Mouse (Mus musculus) megakaryocyte-erythroid progenitor cell, adult 5-6 weeks (primary cell): ENCODE data around the gene Kank1. TPM values are rescaled to one million over a fixed set of nuclear protein-coding genes. Genes with fewer than 3 reads are reported as not detected.

ENCODE experiments used
- ATAC-seq: replicated peaks from 2 replicates; pipeline ENCODE4 v1.8.0; 2016; ENCODE audit warnings: mild to moderate bottlenecking, inconsistent platforms; ENCODE audit not compliant: severe bottlenecking, poor library complexity, low FRiP score, low TSS enrichment
- total RNA-seq, 2 experiments: library from RNA; stranded (forward) in 1 of 2; stranded (reverse) in 1 of 2; fragments of 200-1000, 215-1000 nt in 1 of 2; fragments of >200 nt in 1 of 2; fragmentation: Nextera tagmentation in 1 of 2; gene quantifications; 2 replicates each; pipeline ENCODE4 v1.2.3; 2014 to 2017

The Kank1 gene
- total RNA-seq, 2 experiments from 2014 or later = not detected

DNA sequence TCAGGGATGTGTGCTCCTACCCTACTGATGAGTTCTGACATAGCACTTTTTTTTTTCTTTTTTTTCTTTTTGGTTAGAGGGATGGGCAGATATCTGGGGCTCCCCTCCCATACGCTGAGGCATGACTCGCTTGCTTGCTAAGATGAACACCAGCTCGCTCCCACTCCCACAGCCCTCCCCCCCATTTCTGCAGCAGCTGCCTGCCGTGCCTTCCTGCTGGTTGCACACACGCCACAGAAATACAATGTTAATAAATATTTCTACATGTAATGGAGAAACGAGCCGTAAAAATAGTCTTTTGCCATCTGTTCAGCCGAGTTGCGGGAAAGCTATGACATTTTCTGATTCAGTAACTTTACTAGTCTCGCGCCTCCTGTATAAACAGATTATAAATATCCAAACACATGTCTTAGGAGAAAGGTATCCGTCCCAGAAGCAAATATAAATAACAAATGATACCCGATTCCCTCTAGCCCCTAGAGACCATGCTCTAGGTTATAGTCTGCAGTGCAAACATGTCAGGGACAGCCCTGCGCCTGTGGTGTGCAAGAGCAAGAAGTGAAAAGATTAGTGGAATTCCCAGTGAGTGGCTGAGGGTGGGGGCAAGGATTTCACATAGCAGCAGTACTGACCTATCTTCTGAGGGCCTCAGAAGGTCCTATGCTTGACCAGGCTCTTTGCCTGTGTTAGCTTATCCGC lies 114.6 kb downstream of the Kank1 start:
- no peak for ATAC-seq

DNA sequence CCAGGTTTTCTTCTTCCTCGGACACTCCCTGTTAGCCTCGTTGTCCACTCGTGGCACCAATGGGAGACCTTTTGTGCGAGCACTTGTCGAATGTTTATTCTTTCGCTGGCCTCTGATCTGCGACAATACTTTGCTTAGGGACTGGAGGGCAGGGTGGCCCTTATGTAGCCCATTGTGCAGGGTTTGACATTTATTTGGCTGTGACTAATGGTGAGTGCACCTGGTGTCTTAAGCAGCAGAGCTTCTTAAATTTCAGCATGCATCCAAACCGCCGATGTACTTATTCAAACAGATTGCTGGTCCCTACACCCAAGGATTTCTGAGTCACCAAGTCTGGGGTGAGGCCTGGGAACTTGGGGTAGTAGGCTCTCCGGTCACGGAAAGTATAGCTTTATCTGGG lies 120.3 kb downstream of the Kank1 start:
- no peak for ATAC-seq

DNA sequence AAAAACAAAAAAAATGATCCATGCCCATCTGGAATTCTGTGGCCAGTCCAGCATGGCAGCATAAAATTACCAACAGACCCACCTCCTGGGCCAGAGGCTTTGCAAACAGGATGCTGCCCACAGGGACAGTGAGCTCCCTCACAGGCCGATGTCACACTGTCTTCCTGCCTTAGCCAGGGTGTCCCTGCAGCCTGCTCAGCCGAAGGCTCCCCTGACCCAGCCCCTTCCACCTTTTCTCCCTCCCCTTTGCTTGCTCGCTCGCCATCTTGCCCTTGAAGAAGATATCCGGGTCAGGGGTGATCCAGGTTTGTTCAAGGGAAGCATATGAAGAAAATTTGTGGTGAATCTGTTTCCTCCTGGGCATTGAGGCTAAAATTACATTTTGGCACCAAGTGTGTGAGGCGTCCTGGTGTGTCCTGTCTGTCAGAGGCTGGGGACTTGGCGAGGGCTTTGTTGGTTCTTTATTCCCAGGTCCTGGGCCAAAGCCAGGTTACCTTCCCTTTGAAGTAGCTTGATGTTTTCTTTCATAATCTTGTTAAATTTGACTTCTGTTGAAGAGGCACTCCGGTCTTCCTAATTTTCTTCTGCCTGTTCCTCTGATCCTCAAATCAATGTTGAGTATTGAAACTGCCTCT lies 121.8 kb downstream of the Kank1 start:
- ATAC-seq = no peak

DNA sequence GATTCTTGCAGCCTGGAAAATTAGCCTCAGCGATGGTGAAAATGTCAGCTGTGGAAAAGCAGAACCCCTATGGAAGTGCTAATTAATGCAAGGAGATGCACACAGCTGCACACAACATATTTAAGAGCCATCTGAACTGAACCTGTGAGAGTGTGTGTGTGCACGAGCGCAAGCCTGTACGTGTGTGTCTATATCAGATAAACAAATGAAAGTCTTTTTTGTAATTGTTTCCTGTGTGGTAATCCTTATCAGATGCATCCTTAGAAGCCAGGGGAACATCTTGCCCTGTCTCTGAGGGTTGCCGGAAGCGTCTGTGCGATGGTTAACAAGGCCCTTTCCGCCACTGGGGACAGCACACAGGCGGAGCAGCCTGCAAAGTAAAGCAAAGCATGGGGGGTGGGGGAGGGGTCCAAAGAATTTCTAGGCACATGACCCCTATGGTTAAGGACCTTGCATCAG lies 123.8 kb downstream of the Kank1 start:
- ATAC-seq = 0 out of 2 replicates have a peak, but pooled peaks have one; percentile 37

DNA sequence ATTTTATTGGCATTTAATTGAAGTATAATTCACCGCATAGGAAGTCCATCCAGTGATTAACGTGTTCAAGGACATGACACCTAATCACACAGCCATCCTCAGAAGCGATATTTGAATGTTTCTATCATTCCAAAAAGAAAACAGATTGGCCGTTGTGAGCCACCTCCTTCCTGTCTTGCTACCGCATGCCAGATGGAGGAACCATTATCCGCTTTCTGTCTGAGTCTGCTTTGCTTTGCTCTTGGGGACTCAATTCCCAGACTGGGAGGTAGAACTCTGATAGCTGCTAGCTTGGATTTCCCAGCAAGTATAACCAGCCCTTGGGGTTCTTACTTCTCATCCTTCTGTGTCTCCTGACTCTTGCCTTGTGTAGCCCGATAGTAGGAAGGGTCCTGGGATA lies 125.2 kb downstream of the Kank1 start:
- ATAC-seq = no peak

DNA sequence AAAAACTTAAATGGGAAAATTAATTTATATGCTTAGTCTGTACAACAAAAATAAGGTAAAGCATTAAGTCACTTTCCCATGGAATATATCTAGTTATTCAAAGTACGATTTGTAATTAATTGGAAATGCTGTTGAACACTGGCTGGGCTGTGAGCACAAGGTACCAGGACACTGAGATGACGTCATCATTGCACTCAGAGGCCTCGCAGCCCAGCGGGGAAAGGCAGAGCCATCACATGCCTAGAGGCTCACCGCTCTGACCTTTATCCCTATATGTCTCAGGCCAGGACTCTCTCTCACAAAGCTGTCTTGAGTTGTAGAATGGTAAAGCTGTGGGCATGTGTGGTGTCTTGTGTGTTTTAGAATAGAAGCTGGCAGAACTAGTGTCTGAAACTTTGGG lies 128.9 kb downstream of the Kank1 start:
- ATAC-seq = no peak

DNA sequence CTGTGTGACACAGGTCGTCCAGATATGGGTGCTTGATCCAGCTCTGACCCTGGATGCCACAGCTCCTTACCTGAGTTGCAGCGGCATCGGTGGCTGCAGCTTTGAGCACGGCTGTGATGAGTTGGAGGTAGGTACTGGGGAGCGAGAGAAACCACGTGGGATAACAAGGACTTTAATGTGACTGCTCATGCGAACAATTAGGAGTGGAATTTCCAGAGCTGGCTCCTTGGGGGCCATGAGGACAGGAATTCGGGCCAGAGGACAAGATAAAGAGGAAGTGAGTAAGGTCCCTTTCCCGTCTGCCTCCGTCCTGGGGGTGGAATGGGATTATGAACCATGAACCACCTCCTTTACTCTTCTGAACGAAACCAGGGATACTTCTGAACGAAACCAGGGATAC lies 129.8 kb downstream of the Kank1 start:
- no peak for ATAC-seq

DNA sequence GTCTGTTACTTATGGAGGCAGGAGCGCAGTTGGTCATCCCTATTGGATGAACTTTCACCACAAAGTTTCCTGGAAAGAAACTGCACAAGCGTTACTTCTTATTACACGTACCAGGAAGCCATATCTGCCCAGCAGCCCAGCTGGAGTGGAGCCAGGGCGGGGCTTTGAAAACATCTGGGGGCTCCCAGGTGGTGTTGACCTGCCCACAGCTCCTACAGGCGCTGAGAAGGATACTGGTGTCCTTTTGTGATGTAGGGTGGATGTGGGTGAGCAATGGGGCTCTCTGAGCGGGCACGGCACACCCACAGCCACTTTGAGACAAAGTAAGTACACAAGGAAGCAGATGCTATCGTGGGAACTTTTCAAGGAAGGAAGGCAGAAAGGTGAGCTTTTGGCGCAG lies 133.7 kb downstream of the Kank1 start:
- ATAC-seq = no peak

DNA sequence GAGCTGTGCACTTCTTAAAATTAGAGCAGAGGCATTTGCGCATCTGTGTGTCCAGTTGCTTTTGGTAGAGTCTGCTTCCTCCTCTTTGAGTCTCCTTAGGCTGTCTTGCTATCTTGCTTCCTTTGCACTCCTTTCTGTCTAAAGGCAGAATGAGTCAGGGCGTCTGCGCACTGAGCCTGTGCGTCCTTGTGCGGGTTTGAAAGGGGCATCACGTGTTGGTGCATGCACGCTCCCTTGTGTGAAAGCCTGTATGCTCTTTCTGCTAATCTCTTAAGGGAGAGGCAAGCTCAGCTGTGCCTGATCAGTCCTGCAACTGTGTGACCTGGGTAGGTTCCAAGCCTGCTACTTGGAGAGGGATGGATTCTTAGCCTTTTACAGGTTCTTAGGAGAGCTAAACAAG lies 136.0 kb downstream of the Kank1 start:
- ATAC-seq = no peak

DNA sequence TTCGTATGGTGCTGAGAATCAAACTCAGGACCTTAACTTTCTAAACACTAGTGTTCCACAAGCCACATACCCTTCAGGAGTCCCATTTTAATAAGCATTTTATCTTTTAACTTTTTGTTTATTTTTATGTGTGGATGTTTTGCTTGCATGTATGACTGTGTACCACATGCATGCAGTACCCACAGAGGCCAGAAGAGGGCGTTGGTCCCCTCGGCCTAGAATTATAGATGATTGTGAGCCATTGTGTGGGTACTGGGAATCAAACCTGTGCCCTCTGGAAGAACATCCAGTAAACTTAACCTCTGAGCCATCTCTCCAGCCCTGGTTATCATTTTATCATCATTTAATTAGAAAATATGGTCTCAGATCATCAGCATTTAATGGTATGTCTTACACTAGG lies 136.8 kb downstream of the Kank1 start:
- ATAC-seq = no peak

DNA sequence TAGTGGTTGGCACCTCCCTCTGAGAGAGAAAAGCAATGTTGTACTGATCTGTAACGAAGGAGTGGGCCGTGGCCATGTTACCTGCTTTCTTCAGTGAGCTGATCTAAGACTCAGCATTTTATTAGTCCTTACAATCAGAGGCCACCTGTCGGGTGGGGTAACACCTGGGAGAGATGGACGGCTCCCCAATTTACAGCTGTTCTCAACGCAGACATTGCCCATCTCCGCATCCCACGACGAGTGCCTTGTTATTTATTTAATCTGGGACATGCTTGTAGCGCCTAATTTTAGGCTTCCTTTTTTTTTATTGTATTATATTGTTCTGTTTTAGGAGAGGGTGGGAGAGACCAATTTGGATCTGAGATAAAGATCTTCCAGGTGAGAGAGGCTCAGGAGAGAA lies 137.4 kb downstream of the Kank1 start:
- ATAC-seq = no peak

DNA sequence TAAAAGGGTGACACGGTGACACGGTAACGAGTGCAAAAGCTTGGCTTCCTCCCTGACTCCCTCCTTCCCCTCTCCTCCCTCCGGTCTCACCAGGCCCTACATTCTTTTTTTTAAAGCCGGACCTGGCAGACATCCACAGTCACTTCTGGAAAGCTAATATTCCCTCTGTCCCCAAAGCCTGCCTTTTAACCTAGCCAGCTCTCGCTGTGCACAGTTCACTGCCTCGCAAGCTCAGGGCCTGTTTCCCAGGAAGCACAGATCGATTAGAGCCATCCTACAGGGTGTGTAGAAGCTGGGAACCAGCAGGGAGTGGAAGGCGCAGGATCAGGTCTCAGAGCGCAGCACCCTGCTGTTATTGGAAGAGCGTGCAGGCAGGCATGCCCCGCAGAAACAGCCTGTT lies 138.2 kb downstream of the Kank1 start:
- no peak for ATAC-seq

DNA sequence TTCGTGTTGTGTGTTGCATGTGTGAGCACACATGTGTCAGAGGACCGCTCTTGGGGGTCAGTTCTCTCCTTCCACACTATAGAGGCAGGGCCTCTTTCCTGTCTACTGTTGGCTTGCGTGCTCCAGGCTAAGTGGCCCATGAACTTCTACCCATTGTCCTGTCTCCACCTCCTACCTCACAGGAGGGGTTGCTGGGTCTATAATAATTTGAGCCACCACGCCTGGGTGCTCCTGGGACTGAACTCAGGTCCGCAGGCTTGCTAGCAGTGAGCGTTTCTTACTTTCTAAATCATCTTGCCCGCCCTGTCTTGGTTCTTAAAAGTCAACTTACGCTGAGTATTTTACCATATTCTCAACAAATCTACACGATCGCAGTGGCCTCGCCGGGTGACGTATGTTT lies 140.1 kb downstream of the Kank1 start:
- no peak for ATAC-seq

DNA sequence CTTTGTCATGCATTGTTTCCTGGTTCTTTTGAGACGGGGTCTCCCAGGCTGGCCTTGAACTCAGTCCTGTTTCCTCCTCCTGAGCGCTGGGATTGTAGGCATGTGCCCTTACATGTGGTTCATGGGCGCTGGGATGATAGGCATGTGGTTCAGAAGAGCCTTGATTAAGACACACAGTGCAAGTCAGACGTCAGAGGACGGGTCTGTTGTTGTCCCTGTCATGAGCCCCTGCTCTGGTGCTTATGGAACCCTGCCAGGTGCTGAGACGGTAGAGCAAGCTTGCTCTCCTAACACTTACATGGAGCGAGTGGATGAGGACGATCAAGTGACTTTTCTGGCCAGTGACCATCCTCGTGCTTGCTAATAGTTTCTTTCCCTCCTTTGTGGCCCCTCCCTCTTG lies 143.9 kb downstream of the Kank1 start:
- no peak for ATAC-seq

DNA sequence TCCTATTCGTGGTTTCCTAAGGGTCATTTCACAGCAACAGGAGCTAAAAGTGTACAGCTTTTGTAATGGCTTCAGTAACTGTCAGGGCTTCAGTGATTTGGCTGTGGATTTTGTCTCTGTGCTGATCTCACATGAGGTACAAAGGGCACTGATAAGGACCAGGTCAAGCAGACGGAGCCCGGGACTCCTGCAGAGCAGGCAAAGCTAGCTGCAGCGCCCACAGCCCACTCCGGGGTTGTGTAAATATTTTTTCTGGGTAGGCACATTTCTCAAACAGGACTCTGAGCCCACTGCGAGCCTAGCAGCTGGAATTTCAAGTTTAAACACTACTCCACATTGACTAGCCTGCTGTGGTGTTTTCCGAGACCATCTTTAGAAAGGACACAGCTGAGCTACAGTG lies 145.2 kb downstream of the Kank1 start:
- ATAC-seq = no peak

DNA sequence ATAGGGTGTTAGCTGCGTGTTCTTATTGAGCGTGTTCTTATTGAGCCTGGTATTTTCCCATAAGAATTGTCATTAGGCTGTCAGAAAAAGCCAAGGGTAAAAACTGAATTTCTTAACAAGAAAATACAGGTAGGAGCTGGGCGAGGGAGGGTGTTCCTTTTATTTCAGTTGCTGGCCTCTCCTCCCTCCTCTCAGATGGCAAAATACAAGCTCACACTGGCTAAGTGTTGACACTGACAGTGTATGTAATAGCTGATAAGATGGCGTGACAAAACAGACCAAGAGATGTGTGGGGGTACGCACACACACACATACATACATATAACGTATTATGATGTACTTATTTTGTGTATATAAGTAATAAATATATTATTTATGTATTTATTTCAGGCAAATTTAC lies 145.7 kb downstream of the Kank1 start:
- no peak for ATAC-seq

DNA sequence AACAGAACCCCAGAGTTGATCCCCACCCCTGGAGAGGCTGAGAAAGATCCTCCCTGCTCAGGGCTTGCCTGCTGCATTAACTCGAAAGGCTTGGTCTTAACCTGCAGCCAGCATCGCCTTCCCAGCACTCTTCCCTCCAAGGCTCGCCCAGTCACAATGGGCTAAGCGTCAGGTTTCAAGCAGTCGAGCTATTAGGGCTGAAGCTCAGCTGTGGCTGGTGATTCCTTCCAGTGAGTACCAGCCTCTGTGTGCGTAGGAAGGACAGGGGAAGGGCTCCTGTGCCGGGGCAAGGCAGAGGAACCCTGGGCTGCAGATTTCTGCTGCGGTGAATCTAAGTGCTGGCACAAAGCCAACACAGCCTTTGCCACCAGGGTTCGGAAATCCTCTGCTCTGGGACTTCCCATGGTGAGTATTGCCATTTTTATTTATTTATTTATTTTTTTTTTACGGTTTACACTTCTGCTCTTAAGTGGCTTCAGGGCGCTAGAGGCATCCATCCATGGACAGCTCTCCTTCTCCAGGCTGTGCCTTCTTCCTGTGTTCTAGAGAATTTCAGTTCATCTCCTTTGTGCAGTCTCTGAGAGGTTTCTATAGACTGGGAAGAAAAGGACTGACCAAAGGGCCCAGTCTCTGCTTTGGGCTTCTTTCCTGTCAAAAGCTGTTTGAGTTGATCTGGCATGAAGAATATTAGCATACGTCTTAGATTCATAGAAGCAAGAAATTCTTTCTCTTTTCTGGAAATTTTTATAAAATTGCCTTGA lies 146.8 kb downstream of the Kank1 start:
- no peak for ATAC-seq

DNA sequence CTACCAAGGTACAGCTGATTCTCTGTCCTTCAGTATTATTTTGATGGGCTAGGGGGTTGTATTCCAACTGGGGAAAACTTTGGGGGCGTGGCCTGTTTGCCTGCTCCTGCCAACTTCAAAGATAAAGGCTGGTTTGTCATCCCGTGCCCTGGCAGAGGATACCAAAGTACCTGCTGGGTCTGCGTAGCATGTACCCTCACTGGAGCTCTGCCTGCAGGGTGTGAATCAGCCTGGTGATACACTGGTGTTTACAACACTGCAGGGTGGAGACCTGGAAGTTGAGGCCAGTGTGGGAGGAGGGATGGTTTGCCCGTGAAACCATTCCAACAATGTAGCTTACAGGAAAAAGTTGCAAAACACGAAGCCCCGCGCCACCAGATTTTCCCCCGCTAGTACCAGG lies 149.2 kb downstream of the Kank1 start:
- no peak for ATAC-seq

DNA sequence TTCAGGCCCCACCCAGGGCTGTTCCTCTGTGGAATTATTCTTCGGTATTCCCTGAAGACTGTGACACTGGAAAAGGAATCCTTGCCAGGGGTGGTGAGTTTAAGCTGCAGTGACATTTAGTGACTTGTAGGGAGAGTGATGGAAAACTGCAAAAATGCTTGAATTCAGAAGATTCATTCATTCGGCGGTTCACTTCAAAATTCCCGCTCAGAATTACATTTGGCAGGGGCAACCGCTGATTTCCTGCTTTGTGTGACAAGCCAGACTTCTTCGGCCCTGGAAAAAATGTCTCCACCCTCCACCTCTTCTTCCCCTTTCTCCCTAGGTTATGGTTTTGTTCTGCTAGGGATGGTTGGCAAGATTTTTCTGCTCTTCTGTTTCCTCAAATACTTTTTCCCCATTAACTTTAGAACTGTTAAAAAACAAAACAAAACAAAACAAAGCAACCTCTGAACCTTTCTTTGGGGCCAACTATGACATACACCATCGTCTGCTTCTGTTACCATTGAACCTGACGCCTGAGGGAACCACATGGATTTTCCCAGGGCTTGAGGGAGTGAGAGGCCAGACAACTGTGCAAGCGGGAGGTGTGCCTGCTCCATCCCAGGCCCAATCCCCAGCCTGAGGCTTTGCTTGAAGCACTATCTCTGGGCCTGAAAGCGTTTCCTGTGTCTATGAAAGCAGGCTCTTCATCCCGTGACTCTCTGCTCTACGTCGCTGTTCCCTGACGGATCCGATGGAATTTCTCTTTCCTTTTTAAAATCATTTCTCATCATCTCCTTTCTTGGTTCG lies 150.1 kb downstream of the Kank1 start:
- ATAC-seq = no peak

DNA sequence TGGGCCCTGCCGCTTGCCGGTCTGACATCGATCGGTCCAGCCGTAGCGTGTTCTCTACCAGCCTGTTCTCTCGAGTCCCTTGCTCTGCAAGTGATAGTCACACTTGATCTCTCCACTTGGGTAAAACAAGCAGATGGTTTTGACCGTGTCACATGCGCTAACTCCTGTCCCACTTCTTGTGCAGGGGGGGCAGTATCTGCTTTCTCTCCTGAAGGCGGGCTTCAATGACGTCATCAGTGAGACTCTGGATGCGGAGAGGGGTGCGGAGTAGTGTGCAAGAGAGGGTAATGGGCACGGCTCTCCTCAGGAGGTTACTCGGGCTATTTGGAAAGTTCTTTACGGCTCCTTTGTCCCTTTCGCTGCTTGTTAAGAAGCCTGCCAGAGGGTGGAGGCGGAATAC lies 151.1 kb downstream of the Kank1 start:
- ATAC-seq = no peak
